Mouse (Mus musculus) erythroblast, embryonic 14.5 days (primary cell): ENCODE data around the gene Tgfb3.

Experiments
- GATA1 ChIP-seq: IDR thresholded peaks from 2 replicates; pipeline ENCODE4 v1.6.1; 2012; ENCODE audit warnings: low read length, inconsistent platforms, mixed read lengths
- TAL1 ChIP-seq: IDR thresholded peaks from 3 replicates; pipeline ENCODE4 v1.6.1; 2012; ENCODE audit warnings: low read length, inconsistent platforms, mixed read lengths

GRCm38 (mm10) chr12:86024426-86024825, 54.4 kb downstream of the Tgfb3 start:
- TF ChIP-seq GATA1 (no peak), TAL1 (no peak)
